Mouse (Mus musculus): ENCODE measurements at regions not wholly inside any gene's neighbourhood (a gene's known extent, or its start where the extent isn't known, plus 50 kb on each side); places are given as distances from the start of the nearest gene placed in this dataset.

DNA sequence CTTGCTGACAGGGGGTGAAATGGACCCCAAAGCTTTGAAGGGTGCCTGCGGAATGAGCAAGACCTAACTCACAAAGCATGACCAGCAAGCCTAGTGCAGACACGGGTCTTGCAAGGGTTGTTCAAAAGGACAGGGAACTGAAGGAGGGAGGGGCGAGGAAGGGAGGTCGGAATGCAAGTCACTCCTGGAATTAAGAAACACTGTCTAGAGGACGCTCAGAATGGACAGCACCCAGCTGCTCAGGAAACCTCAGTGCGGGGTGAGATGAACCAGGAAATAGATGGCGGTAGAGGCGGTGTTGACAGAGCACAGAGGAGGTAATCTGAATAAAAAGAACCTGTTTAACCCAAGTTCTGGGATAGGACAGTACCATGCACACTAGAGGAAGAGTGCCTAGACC is 260.4 kb upstream of the Pard3b start:
- TF ChIP-seq CTCF (IDR thresholded peaks at IDR 0.05) (no peak), POLR2A (IDR thresholded peaks at IDR 0.05; ENCODE audit: insufficient read depth, low read depth, low read length) (no peak)

Measured in heart, adult 2 months (tissue).